Mouse (Mus musculus) ES-E14 (cell line): ENCODE results near the gene Dmtf1.

Experiments used
- CHD2 ChIP-seq: IDR thresholded peaks from 2 replicates; pipeline ENCODE4 v1.6.1; 2014; ENCODE audit warnings: mild to moderate bottlenecking, low read depth, low read length, inconsistent platforms
- MAFK ChIP-seq: IDR thresholded peaks from 2 replicates; pipeline ENCODE4 v1.6.1; 2014; ENCODE audit warnings: mild to moderate bottlenecking, low read depth, low read length, inconsistent platforms; ENCODE audit not compliant: insufficient read depth
- ZNF384 ChIP-seq: IDR thresholded peaks from 2 replicates; pipeline ENCODE4 v1.6.1; 2012; ENCODE audit warnings: low read depth, low read length, inconsistent platforms

DNA sequence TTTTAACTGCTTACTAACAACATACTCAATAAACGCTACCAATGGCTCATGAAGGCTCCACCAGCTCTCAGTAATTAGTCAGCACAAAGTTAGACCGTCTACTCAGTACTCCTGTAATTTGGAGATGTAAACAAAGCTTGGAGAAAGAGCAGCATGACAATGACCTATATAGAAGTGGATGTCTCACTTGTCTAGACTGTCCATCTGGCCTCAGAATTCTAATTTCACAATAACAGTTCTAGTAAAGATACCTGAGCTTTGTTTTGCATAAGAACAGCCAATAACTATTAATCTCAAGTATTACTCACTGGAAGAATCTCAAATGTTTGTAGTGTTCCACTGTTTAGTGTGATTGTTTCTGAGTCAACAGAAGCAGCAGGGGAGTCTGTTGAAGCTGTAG lies 37.4 kb downstream of the Dmtf1 start:
- TF ChIP-seq ZNF384 (no peak), CHD2 (no peak), MAFK (no peak)
